9 mouse cellular contexts compared by ENCODE assay signal in genomic region chr17:35697429-35697758, GRCm38 (mm10). TPM values are rescaled to one million over a fixed set of nuclear protein-coding genes. Genes with fewer than 3 reads are reported as not detected.
DNase-seq lines count a peak whose midpoint lies in the region; ATAC-seq and TF ChIP-seq lines count a peak whose summit lies in the region.
"Had no signal": no experiment of that assay in that cellular context is flagged by ENCODE, and none has a peak within 500 bp of the region (broad histone marks: within the 10 kb centered on the region; RNA-seq: fewer than 3 reads in every experiment).

No protein-coding gene starts in this region.

- no peaks in the 10 kb centered on the region for H3K27me3 ChIP-seq in kidney, embryonic 15.5 days
- peaks cover 14% of the 10 kb centered on the region for H3K27me3 ChIP-seq in embryonic facial prominence, embryonic 12.5 days
- no peaks in the 10 kb centered on the region for H3K27me3 ChIP-seq in hindbrain, embryonic 12.5 days
- H3K27me3 ChIP-seq in midbrain, postnatal 0 days (ENCODE audit: insufficient read depth, low read length): no peaks in the 10 kb centered on the region

- H3K4me2 ChIP-seq in kidney, embryonic 15.5 days: peak overlapping the region; percentile 60
- peak overlapping the region; percentile 59 for H3K4me2 ChIP-seq in embryonic facial prominence, embryonic 12.5 days (replicated peaks)
- H3K4me2 ChIP-seq in hindbrain, embryonic 12.5 days (replicated peaks): peak overlapping the region; percentile 70
- H3K4me2 ChIP-seq in midbrain, postnatal 0 days (ENCODE audit: low read depth, low read length, poor library complexity, severe bottlenecking): peak overlapping the region; percentile 80

- peak overlapping the region; percentile 36 for H3K4me3 ChIP-seq in kidney, embryonic 15.5 days (replicated peaks)
- peak overlapping the region; percentile 33 for H3K4me3 ChIP-seq in embryonic facial prominence, embryonic 12.5 days
- peak overlapping the region; percentile 38 for H3K4me3 ChIP-seq in hindbrain, embryonic 12.5 days
- peak overlapping the region; percentile 37 for H3K4me3 ChIP-seq in midbrain, postnatal 0 days (ENCODE audit: low read depth, low read length)

- H3K9ac ChIP-seq in kidney, embryonic 15.5 days: peak overlapping the region; percentile 45
- H3K9ac ChIP-seq in embryonic facial prominence, embryonic 12.5 days: peak overlapping the region; percentile 47
- H3K9ac ChIP-seq in hindbrain, embryonic 12.5 days: peak overlapping the region; percentile 70
- H3K9ac ChIP-seq in midbrain, postnatal 0 days (replicated peaks; ENCODE audit: low read length, poor library complexity, severe bottlenecking): peak overlapping the region; percentile 74

- no peak for TF ChIP-seq CTCF in midbrain, postnatal 0 days (IDR thresholded peaks at IDR 0.05)

- ATAC-seq in kidney, embryonic 15.5 days (replicated peaks; ENCODE audit: low FRiP score): no peak
- peak; percentile 43 for ATAC-seq in embryonic facial prominence, embryonic 12.5 days (ENCODE audit: insufficient number of reproducible peaks, insufficient read depth, low FRiP score, low TSS enrichment)
- no peak for ATAC-seq in hindbrain, embryonic 12.5 days (ENCODE audit: low FRiP score)
- no peak for ATAC-seq in midbrain, postnatal 0 days (ENCODE audit: low FRiP score)
- no peak for ATAC-seq in erythroblast, adult 5-6 weeks (replicated peaks; ENCODE audit: low FRiP score, poor library complexity, severe bottlenecking)

- peak overlapping the region; percentile 79 for H3K27ac ChIP-seq in kidney, embryonic 15.5 days
- peak overlapping the region; percentile 86 for H3K27ac ChIP-seq in embryonic facial prominence, embryonic 12.5 days
- peak overlapping the region; percentile 99 for H3K27ac ChIP-seq in hindbrain, embryonic 12.5 days
- peak overlapping the region; percentile 91 for H3K27ac ChIP-seq in midbrain, postnatal 0 days (ENCODE audit: low read depth, low read length)

- peaks cover 30% of the 10 kb centered on the region for H3K36me3 ChIP-seq in kidney, embryonic 15.5 days
- peaks cover 22% of the 10 kb centered on the region for H3K36me3 ChIP-seq in embryonic facial prominence, embryonic 12.5 days
- peaks cover 29% of the 10 kb centered on the region for H3K36me3 ChIP-seq in hindbrain, embryonic 12.5 days
- peaks cover 14% of the 10 kb centered on the region for H3K36me3 ChIP-seq in midbrain, postnatal 0 days (ENCODE audit: insufficient read depth, low read length)

- 0 out of 2 replicates have a peak, but pooled peaks cover 4% of the 10 kb centered on the region for H3K9me3 ChIP-seq in kidney, embryonic 15.5 days (replicated peaks)
- H3K9me3 ChIP-seq in embryonic facial prominence, embryonic 12.5 days: 0 out of 2 replicates have a peak, but pooled peaks cover 3% of the 10 kb centered on the region
- no peaks in the 10 kb centered on the region for H3K9me3 ChIP-seq in hindbrain, embryonic 12.5 days (replicated peaks)
- no peaks in the 10 kb centered on the region for H3K9me3 ChIP-seq in midbrain, postnatal 0 days (ENCODE audit: low read length)

- DNase-seq in kidney, adult 9 months: no peak
- DNase-seq in midbrain, postnatal 0 days (ENCODE audit: low spot score): no peak
- DNase-seq in urinary bladder, postnatal 14 days (ENCODE audit: low spot score): no peak
- DNase-seq in layer of hippocampus, adult 9-10 months (ENCODE audit: low spot score): no peak

- peaks cover 50% of the 10 kb centered on the region for H3K4me1 ChIP-seq in kidney, embryonic 15.5 days
- H3K4me1 ChIP-seq in embryonic facial prominence, embryonic 12.5 days: peaks cover 46% of the 10 kb centered on the region
- peaks cover 38% of the 10 kb centered on the region for H3K4me1 ChIP-seq in hindbrain, embryonic 12.5 days
- peaks cover 23% of the 10 kb centered on the region; the same call in 1 of the 2 replicates for H3K4me1 ChIP-seq in midbrain, postnatal 0 days (ENCODE audit: insufficient read depth, low read length)

- WGBS in kidney, embryonic 15.5 days: 28% methylated on average over 1 of the region's 1 CpGs
- 18% methylated on average over 1 of the region's 1 CpGs for WGBS in embryonic facial prominence, embryonic 12.5 days
- 11% methylated on average over 1 of the region's 1 CpGs for WGBS in hindbrain, embryonic 12.5 days
- WGBS in midbrain, postnatal 0 days: 0% methylated on average over 1 of the region's 1 CpGs

RNA-seq across cellular contexts. Expression of gene Ddr1, which starts 7.0 kb away (rescaled TPM):
- polyA plus RNA-seq in kidney, embryonic 15.5 days (2015; fragmentation: Nextera tagmentation; extraction: Ambion mirVana): 83.0 and 86.1 TPM in 2 replicates
- polyA plus RNA-seq in embryonic facial prominence, embryonic 12.5 days (2016; fragmentation: Nextera tagmentation; extraction: Ambion mirVana): 62.6 and 63.0 TPM in 2 replicates
- 168 and 182 TPM in 2 replicates for polyA plus RNA-seq in hindbrain, embryonic 12.5 days (2016; fragmentation: Nextera tagmentation; extraction: Ambion mirVana)
- 82.8 and 100 TPM in 2 replicates for total RNA-seq in midbrain, postnatal 0 days (2014; rRNA removed)
- 48.5 and 49.3 TPM in 2 replicates for polyA plus RNA-seq in midbrain, postnatal 0 days (2015; fragmentation: Nextera tagmentation; extraction: Ambion mirVana)
- total RNA-seq in erythroblast, adult 5-6 weeks (2015; ENCODE audit: low replicate concordance): 0.21 TPM in 1 of 2 replicates, not detected in the other
- not detected in 2 replicates for total RNA-seq in erythroblast, adult 5-6 weeks (2017; ENCODE audit: low replicate concordance)

RNA-seq across cellular contexts. Expression of gene Gtf2h4, which starts 23.9 kb away (rescaled TPM):
- 48.5 and 49.9 TPM in 2 replicates for polyA plus RNA-seq in kidney, embryonic 15.5 days (2015; fragmentation: Nextera tagmentation; extraction: Ambion mirVana)
- 48.6 and 51.5 TPM in 2 replicates for polyA plus RNA-seq in embryonic facial prominence, embryonic 12.5 days (2016; fragmentation: Nextera tagmentation; extraction: Ambion mirVana)
- 34.7 and 37.7 TPM in 2 replicates for polyA plus RNA-seq in hindbrain, embryonic 12.5 days (2016; fragmentation: Nextera tagmentation; extraction: Ambion mirVana)
- total RNA-seq in midbrain, postnatal 0 days (2014; rRNA removed): 20.6 and 27.7 TPM in 2 replicates
- polyA plus RNA-seq in midbrain, postnatal 0 days (2015; fragmentation: Nextera tagmentation; extraction: Ambion mirVana): 17.8 and 18.4 TPM in 2 replicates
- total RNA-seq in erythroblast, adult 5-6 weeks (2015; ENCODE audit: low replicate concordance): 3.3 and 5.6 TPM in 2 replicates
- total RNA-seq in erythroblast, adult 5-6 weeks (2017; ENCODE audit: low replicate concordance): 2.6 and 9.8 TPM in 2 replicates

RNA-seq across cellular contexts. Expression of gene Vars2, which starts 30.0 kb away (rescaled TPM):
- 15.9 and 18.8 TPM in 2 replicates for polyA plus RNA-seq in kidney, embryonic 15.5 days (2015; fragmentation: Nextera tagmentation; extraction: Ambion mirVana)
- polyA plus RNA-seq in embryonic facial prominence, embryonic 12.5 days (2016; fragmentation: Nextera tagmentation; extraction: Ambion mirVana): 18.5 and 23.6 TPM in 2 replicates
- polyA plus RNA-seq in hindbrain, embryonic 12.5 days (2016; fragmentation: Nextera tagmentation; extraction: Ambion mirVana): 16.5 and 16.9 TPM in 2 replicates
- total RNA-seq in midbrain, postnatal 0 days (2014; rRNA removed): 43.0 and 49.2 TPM in 2 replicates
- 13.8 and 15.9 TPM in 2 replicates for polyA plus RNA-seq in midbrain, postnatal 0 days (2015; fragmentation: Nextera tagmentation; extraction: Ambion mirVana)
- 1.9 and 2.9 TPM in 2 replicates for total RNA-seq in erythroblast, adult 5-6 weeks (2015; ENCODE audit: low replicate concordance)
- total RNA-seq in erythroblast, adult 5-6 weeks (2017; ENCODE audit: low replicate concordance): 2.1 and 11.0 TPM in 2 replicates

RNA-seq across cellular contexts. Expression of gene Mucl3, which starts 53.9 kb away (rescaled TPM):
- 0.26 TPM in 2 replicates for polyA plus RNA-seq in kidney, embryonic 15.5 days (2015; fragmentation: Nextera tagmentation; extraction: Ambion mirVana)
- 0.08 and 0.11 TPM in 2 replicates for polyA plus RNA-seq in embryonic facial prominence, embryonic 12.5 days (2016; fragmentation: Nextera tagmentation; extraction: Ambion mirVana)
- polyA plus RNA-seq in hindbrain, embryonic 12.5 days (2016; fragmentation: Nextera tagmentation; extraction: Ambion mirVana): 0.15 and 0.20 TPM in 2 replicates
- total RNA-seq in midbrain, postnatal 0 days (2014; rRNA removed): 0.77 TPM in 1 of 2 replicates, not detected in the other
- polyA plus RNA-seq in midbrain, postnatal 0 days (2015; fragmentation: Nextera tagmentation; extraction: Ambion mirVana): not detected in 2 replicates
- total RNA-seq in erythroblast, adult 5-6 weeks (2015; ENCODE audit: low replicate concordance): not detected in 2 replicates
- 0.17 TPM in 1 of 2 replicates, not detected in the other for total RNA-seq in erythroblast, adult 5-6 weeks (2017; ENCODE audit: low replicate concordance)
- total RNA-seq: layer of hippocampus, postnatal 14 days had no signal
